In the genomic region with DNA sequence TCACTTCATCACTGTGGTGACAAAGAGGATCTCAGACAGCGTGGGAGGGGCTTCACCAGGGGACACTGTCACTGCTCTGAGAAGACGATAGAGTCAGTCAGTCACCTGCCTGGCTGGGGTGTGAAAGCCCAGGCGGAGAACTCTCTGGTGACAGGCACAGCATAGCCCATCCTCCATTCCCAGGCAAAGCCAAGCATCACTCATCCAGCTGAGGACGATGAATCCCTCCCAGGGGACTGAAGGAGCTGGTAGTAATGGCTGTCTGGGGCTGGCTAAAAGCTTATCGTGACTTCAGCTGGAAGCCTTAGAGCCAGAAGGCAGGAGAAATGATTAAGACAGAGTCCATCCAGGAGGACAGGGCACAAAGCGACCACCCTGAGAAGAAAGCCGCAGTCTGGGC, we compare ENCODE assay signal across 25 mouse cellular contexts.
DNase-seq lines count a peak whose midpoint lies in the region; ATAC-seq and TF ChIP-seq lines count a peak whose summit lies in the region.
"Had no signal": no experiment of that assay in that cellular context is flagged by ENCODE, and none has a peak within 500 bp of the region (broad histone marks: within the 10 kb centered on the region; RNA-seq: fewer than 3 reads in every experiment).

No protein-coding gene starts in this region.

- H3K27me3 ChIP-seq in hindbrain, embryonic 14.5 days (ENCODE audit: control insufficient read depth, insufficient read depth, low read length), result no peaks in the 10 kb centered on the region
- H3K27me3 ChIP-seq in hindbrain, embryonic 12.5 days, result no peaks in the 10 kb centered on the region
- no peaks in the 10 kb centered on the region for H3K27me3 ChIP-seq in lung, embryonic 16.5 days (ENCODE audit: control insufficient read depth, insufficient read depth, low read depth, low read length)
- H3K27me3 ChIP-seq in lung, postnatal 0 days (replicated peaks; ENCODE audit: insufficient read depth, low read length), result no peaks in the 10 kb centered on the region
- H3K27me3 ChIP-seq: forebrain, embryonic 13.5 days; heart, embryonic 12.5 days had no signal

- DNase-seq in embryo, embryonic 10.5 days (ENCODE audit: low spot score), result peak; percentile 29
- DNase-seq in embryo, embryonic 10 days (ENCODE audit: low spot score), result no peak
- no peak for DNase-seq in hindbrain, embryonic 14.5 days (ENCODE audit: low spot score)
- DNase-seq in lung, postnatal 0 days (ENCODE audit: low spot score), result no peak
- DNase-seq in retina, embryonic 14.5 days (ENCODE audit: low spot score), result peak; percentile 55
- DNase-seq in retina, postnatal 1 day, result no peak
- DNase-seq: adrenal gland, adult 8-10 months; adrenal gland, postnatal 25 days; cerebellum, adult 11-12 months; cerebellum, adult 8-10 months; cerebellum, postnatal 10 days; cerebellum, postnatal 36 days; gastrocnemius, adult 2 months; gastrocnemius, postnatal 14 days; heart, adult 11 months; heart, postnatal 14 days; heart, postnatal 4 days had no signal

- ATAC-seq in hindbrain, embryonic 14.5 days (ENCODE audit: low FRiP score), result 0 out of 2 replicates have a peak, but pooled peaks have one; percentile 24
- ATAC-seq in hindbrain, embryonic 12.5 days (ENCODE audit: low FRiP score), result no peak
- 0 out of 2 replicates have a peak, but pooled peaks have one; percentile 7 for ATAC-seq in lung, embryonic 16.5 days (ENCODE audit: low read depth)
- no peak for ATAC-seq in lung, postnatal 0 days
- ATAC-seq: activated CD4-positive, CD25-positive, alpha-beta regulatory T cell, adult 4 months; forebrain, embryonic 13.5 days; forebrain, embryonic 16.5 days; hindbrain, embryonic 16.5 days had no signal

- H3K36me3 ChIP-seq in hindbrain, embryonic 14.5 days (replicated peaks; ENCODE audit: control insufficient read depth, insufficient read depth), result no peaks in the 10 kb centered on the region
- no peaks in the 10 kb centered on the region for H3K36me3 ChIP-seq in hindbrain, embryonic 12.5 days
- no peaks in the 10 kb centered on the region for H3K36me3 ChIP-seq in lung, embryonic 16.5 days (ENCODE audit: control insufficient read depth, insufficient read depth, low read length)
- H3K36me3 ChIP-seq in lung, postnatal 0 days (ENCODE audit: insufficient read depth, low read length), result no peaks in the 10 kb centered on the region
- H3K36me3 ChIP-seq: forebrain, embryonic 10.5 days; heart, embryonic 12.5 days had no signal

- no peak overlapping the region for H3K9ac ChIP-seq in hindbrain, embryonic 14.5 days
- H3K9ac ChIP-seq in hindbrain, embryonic 12.5 days, result no peak overlapping the region
- no peak overlapping the region for H3K9ac ChIP-seq in lung, embryonic 16.5 days (ENCODE audit: low read length)
- no peak overlapping the region for H3K9ac ChIP-seq in lung, postnatal 0 days (replicated peaks; ENCODE audit: low read depth)
- H3K9ac ChIP-seq: forebrain, embryonic 13.5 days; heart, embryonic 12.5 days had no signal

- TF ChIP-seq EP300 in lung, postnatal 0 days (IDR thresholded peaks at IDR 0.05), result no peak

- TF ChIP-seq CTCF in lung, postnatal 0 days (IDR thresholded peaks at IDR 0.05), result no peak

- H3K4me3 ChIP-seq in hindbrain, embryonic 14.5 days (replicated peaks; ENCODE audit: low read length), result no peak overlapping the region
- H3K4me3 ChIP-seq in hindbrain, embryonic 12.5 days, result no peak overlapping the region
- H3K4me3 ChIP-seq in lung, embryonic 16.5 days (ENCODE audit: low read length), result no peak overlapping the region
- H3K4me3 ChIP-seq in lung, postnatal 0 days (ENCODE audit: low read depth, low read length), result no peak overlapping the region
- H3K4me3 ChIP-seq: forebrain, embryonic 10.5 days; forebrain, embryonic 13.5 days; gastrocnemius, adult 2 months; heart, embryonic 12.5 days had no signal

- H3K4me1 ChIP-seq in hindbrain, embryonic 14.5 days (replicated peaks; ENCODE audit: control insufficient read depth, insufficient read depth, low read length), result no peaks in the 10 kb centered on the region
- no peaks in the 10 kb centered on the region for H3K4me1 ChIP-seq in hindbrain, embryonic 12.5 days
- no peaks in the 10 kb centered on the region for H3K4me1 ChIP-seq in lung, embryonic 16.5 days (replicated peaks; ENCODE audit: control insufficient read depth, insufficient read depth, low read length)
- H3K4me1 ChIP-seq in lung, postnatal 0 days (ENCODE audit: insufficient read depth, low read depth, low read length), result no peaks in the 10 kb centered on the region
- H3K4me1 ChIP-seq: forebrain, embryonic 10.5 days; forebrain, embryonic 13.5 days; heart, embryonic 12.5 days had no signal

- no peaks in the 10 kb centered on the region for H3K9me3 ChIP-seq in hindbrain, embryonic 14.5 days (ENCODE audit: control insufficient read depth, low read length)
- H3K9me3 ChIP-seq in hindbrain, embryonic 12.5 days (replicated peaks), result no peaks in the 10 kb centered on the region
- no peaks in the 10 kb centered on the region for H3K9me3 ChIP-seq in lung, embryonic 16.5 days (ENCODE audit: control insufficient read depth, low read length)
- H3K9me3 ChIP-seq in lung, postnatal 0 days (ENCODE audit: low read length), result no peaks in the 10 kb centered on the region
- H3K9me3 ChIP-seq: forebrain, embryonic 10.5 days; forebrain, embryonic 13.5 days; heart, embryonic 12.5 days had no signal

- H3K4me2 ChIP-seq in hindbrain, embryonic 14.5 days (replicated peaks), result no peak overlapping the region
- H3K4me2 ChIP-seq in hindbrain, embryonic 12.5 days (replicated peaks), result no peak overlapping the region
- H3K4me2 ChIP-seq in lung, embryonic 16.5 days (ENCODE audit: low read depth, low read length), result no peak overlapping the region
- no peak overlapping the region for H3K4me2 ChIP-seq in lung, postnatal 0 days (replicated peaks; ENCODE audit: low read depth, low read length)
- H3K4me2 ChIP-seq: forebrain, embryonic 13.5 days; heart, embryonic 12.5 days had no signal

- H3K27ac ChIP-seq in hindbrain, embryonic 14.5 days, result no peak overlapping the region
- H3K27ac ChIP-seq in hindbrain, embryonic 12.5 days, result no peak overlapping the region
- no peak overlapping the region for H3K27ac ChIP-seq in lung, embryonic 16.5 days (ENCODE audit: low read length)
- no peak overlapping the region for H3K27ac ChIP-seq in lung, postnatal 0 days (ENCODE audit: low read length)
- H3K27ac ChIP-seq: forebrain, embryonic 10.5 days; forebrain, embryonic 13.5 days; gastrocnemius, adult 2 months had no signal

- WGBS in hindbrain, embryonic 14.5 days, result 58% methylated on average over 7 of the region's 7 CpGs
- WGBS in hindbrain, embryonic 12.5 days, result 58% methylated on average over 7 of the region's 7 CpGs
- WGBS in lung, embryonic 16.5 days, result 39% methylated on average over 7 of the region's 7 CpGs
- 41% methylated on average over 7 of the region's 7 CpGs for WGBS in lung, postnatal 0 days

Comparison
In these comparisons a context has a peak if more than half of its experiments do, and no peak if none do; other contexts are left out.
1. DNase-seq: peak in embryo, embryonic 10.5 days (single experiment) and retina, embryonic 14.5 days (single experiment); none in embryo, embryonic 10 days (single experiment), hindbrain, embryonic 14.5 days (single experiment), lung, postnatal 0 days (single experiment) and retina, postnatal 1 day (single experiment).
2. ATAC-seq: peak in hindbrain, embryonic 14.5 days (single experiment) and lung, embryonic 16.5 days (single experiment); none in hindbrain, embryonic 12.5 days (single experiment) and lung, postnatal 0 days (single experiment).